Mouse (Mus musculus) left cerebral cortex, postnatal 25 days (tissue): ENCODE data around the gene Dnal1. TPM values are rescaled to one million over a fixed set of nuclear protein-coding genes. Genes with fewer than 3 reads are reported as not detected.

ENCODE experiments used
- DNase-seq, 2 experiments: peaks; one replicate each; pipeline ENCODE4 v3.0.0; 2022; ENCODE audit warnings: low spot score in 2 of 2, mixed read lengths in 1 of 2
- intact Hi-C: fragments of 180-260 bp; cut with DNase I; formaldehyde crosslinking; loops from one replicate; pipeline ENCODE4 v1.15.1; 2025
- total RNA-seq, 2 experiments: library from RNA; stranded (reverse); gene quantifications; 2 replicates each; pipeline ENCODE4 v1.2.3; 2021

Dnal1 gene
- total RNA-seq, 2 experiments from 2014 or later: 104 to 108 TPM

DNA sequence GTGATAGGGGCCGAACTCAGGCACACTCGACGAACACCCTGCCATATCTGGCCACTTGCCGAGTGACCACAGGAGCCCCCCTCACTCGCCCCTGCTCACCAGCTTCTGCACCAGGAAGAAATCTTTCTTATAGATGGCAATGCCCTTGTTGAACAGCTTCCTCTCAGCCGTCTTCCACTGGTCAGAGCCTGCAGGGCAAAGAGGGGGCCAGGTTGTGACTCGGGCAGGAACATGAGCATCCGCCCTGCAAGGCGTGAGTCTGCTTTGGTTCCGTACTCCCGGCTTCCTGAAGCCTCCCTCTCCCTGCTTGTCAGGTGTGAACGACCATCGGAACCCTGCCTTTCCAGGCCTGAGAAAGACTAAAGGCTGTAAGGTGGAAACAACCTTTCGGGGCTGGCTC, 44.0 kb downstream of the Dnal1 start:
- no peak for DNase-seq
- intact Hi-C loops: no loop called here

DNA sequence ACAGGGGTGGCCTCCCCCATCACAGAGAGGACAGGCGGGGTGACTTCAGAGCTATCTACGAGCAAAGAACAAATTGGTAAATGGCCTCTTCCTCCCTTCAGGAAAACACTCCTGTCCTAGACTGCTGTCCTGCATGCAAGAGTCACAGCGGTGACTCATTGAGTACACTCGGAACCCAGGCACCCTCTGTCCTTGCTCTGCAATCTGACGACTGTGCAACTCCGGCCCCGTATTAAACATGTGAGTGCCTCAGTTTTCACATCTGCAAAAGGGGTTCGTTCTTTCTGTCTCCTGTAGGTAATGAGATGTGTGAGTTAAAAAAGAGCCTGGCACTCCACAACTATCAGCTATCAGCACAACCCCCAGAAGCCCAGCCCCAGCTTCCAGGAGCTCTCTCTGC, 46.3 kb downstream of the Dnal1 start:
- intact Hi-C loops: loop anchor here (2.0 kb wide), 1 partner anchor 88 kb away; no protein-coding TSS in a partner anchor
- DNase-seq: no peak

DNA sequence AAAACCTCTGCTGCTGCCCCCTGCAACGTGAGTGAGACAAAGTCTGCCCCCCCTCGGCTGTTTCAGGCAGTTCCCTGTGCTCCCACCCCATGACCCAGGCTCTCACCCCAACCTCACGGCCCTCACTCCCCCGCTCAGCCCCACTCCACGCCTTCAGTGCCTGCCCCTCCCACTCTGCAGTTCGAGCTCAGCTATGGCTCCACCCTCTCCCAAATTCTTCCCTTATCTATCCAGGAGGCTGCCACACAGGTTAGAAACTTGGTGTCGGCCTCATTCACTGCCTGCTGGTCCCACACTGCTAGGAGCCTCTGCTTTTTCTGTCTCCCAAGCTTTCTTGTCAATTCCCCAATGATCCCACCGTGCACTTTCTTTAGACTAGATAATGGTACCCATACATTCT, 47.0 kb downstream of the Dnal1 start:
- intact Hi-C loops: loop anchor here (2.0 kb wide), 1 partner anchor 88 kb away; no protein-coding TSS in a partner anchor
- DNase-seq: no peak

DNA sequence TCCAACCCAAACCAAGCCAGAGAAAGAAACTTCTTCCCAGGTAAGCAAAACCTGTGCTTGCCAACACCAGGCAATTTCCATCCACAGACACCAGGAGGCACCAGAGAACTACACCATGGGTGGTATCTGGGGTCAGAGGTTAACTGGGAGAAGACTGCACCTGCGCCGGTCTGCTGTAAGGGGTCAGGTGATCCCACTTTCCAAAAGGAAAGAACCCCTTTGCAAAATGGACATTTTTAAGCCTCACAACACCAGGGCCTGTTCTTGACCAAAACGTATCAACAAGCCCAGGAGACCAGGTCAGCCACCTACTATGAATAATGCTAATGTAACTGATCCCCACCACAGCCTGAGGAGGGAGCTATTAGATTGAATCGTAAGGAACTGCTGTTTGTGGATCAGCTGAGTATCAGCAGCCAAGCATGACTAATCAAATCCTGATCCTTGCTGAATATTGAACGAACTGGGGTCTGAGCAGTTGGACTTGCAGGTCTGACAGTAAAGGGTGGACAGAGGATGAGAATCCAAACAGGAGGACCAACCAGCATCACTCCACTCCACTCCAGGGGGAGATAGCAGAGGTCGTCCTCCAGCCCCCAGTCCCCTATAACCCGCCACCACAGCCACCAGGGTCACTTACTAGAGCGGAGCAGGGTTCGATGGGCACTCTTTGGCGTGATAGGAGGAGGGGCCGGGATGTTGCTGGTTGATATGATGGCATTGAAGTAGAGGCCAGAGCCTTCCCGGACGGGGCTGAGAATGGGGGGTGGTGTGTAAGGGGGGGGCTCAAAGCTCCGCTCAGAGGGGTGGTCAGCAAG, 47.7 kb downstream of the Dnal1 start:
- DNase-seq: no peak
- intact Hi-C loops: loop anchor here (2.0 kb wide), 1 partner anchor 87 kb away; no protein-coding TSS in a partner anchor

DNA sequence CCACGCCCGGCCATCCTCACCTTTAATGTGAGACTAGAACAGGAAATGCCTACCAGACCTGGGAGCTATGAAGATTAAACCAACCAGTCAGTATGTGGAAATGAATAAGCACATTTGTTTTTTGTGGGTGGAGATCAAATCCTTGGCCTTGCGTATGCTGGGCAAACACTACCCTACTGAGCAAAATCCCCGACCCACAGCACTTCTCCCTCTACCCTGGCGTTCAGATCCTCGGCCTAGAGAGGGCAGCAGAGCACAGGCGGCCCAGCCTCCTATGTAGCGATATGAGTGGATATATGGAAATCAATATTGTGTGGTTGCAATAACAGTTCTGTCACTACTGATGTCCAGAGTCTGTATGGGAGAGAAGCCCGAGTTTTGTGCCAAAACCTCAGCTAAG, 49.0 kb downstream of the Dnal1 start:
- intact Hi-C loops: no loop called here
- DNase-seq: no peak

DNA sequence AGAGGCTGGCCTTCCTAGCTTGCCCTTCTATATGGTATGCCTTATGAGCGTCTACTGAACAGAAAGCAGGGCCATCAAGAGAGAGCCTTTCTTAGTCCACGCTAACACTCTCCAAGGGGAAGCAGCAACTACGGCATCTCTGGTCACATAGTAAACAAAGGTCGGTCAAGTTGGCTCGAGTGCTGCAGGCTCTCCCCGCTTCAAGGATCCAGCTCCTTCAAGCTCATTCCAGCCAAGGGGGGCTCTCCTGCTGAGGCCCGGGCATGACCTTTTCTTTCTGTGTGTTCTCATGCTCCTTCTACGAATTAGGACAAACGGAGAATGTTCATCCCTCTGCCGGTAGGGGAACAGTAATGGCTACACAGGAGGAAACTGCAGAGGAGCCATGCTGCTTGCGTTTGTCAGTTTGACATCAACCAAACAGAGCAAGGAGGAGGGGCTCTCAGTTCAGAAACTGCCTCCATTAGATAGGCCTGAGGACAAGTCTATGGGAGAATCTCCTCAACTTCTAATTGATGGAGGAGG, 49.5 kb downstream of the Dnal1 start:
- no peak for DNase-seq
- intact Hi-C loops: no loop called here

DNA sequence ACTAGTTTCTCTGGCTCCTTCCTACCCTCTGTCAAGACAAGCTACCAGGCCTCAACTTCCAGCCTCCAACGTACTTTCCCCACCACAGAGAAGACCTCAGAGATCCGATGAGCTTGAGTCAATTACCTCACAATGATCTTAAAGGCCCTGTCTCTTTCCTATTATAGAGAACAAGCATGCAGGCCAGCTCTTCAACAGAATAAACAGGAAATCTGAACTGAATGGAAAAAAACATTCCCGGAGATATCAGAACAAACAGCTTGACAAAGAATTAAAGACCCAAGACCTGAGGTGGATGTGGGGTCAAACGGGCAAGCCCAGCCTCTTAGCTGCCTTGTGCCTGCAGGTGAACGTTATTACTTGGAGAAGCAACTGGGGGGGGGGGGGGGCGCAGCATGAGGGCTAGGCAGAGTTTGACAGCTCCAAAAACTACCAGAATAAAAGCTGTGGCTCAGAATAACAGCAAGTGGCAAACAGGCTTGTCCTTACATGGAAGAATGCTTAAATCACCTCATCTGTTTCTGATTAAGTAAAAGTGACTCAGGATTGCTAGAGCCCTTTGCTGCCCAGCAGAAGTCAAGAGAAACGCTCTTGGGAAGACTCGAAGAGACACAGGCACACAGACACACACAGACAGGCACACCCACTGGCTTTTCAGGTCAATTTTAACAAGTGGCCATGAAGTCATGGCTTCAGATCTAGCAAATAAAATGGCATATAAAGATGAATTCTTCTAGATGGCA, 51.6 kb downstream of the Dnal1 start:
- DNase-seq: no peak
- intact Hi-C loops: no loop called here

DNA sequence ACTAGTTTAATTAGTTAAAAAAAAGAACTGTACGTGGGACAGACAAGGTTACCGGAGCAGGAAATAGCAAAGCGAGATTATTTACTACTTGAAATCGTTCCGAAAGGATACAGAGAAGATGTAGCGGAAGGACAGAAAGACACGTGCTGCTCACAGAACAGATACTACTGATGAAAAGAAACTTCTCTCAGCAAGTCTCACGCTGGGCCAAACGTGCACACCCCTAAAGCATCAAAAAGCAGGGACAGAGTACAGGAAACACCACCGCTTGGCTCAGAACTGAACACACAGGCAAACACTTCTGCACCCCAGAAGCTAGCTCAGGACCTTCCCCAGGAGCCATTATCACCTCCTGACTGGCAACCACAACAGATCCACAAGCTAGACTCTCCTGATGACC, 56.4 kb downstream of the Dnal1 start:
- DNase-seq: no peak
- intact Hi-C loops: no loop called here

DNA sequence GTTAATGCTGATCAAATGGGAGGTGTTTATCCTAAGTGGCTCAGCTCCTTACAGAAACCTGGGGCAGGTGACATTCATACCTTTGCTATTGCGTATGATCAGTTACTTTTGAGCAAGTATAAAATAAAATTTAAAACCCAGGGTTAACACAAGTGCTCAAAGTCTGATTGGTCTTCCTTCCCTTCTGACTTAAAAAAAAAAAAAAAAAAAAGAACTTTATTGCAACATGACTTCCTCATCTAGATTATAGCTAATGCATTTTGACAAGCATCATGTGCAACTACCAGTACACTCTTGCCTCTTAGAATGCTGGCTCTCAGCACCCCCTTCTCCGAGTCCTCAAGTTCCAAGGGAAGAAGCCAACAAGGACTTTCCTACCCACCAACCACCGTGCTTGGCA, 58.0 kb downstream of the Dnal1 start:
- intact Hi-C loops: no loop called here

DNA sequence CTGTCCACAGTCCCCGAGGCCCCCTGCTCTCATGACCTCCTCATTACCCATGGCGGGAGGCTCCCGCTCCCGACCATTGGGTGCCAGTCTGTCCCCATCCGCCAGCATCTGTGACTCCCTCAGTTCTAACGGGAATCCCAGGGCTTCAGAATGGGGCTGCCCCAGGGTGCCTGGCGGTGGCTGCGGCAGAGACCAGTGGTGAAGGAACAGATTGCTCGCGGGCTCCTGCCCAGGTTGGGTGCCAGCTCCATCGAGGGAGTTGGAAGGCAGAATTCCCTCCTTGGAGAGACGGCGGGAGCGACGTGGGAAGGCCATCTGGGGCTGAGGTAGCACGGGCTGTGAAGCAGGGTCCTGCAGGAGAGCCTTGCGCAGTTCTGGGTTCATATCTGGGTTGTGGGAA, 58.7 kb downstream of the Dnal1 start:
- DNase-seq: peak in 1 of 2 experiments; percentile 51
- intact Hi-C loops: no loop called here

More for the DNA sequence above, 58.0 kb downstream of the Dnal1 start:
- DNase-seq: no peak

DNA sequence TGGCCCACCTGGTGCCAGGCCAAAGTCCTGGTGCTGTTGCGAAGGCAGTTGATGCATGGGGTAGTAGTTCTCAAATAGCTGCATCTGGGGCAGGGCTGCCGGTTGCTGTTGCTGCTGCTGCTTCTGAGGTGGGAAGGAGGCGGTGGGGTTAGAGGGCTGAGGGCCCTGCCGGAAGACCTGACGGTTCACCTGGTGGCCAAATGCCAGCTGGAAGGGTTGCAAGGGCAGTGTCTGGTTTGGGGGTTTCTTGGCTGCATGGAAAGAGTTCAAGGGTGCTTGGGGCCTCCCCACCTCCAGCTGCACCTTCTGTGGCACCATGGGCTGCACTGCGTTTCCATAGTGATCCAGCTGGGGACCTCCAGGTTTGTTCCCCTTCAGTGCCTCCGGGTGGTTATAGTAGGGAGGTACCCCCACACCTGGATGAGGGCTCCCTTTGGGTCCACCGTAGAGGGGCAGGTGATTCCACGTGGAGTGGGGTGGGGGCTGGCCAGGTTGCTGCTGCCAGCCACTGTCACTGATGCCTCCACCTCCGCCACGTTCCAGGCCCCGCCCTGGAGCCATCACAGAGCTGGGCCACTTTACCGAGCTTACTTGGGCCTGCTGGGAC, 59.2 kb downstream of the Dnal1 start:
- no peak for DNase-seq
- intact Hi-C loops: no loop called here

DNA sequence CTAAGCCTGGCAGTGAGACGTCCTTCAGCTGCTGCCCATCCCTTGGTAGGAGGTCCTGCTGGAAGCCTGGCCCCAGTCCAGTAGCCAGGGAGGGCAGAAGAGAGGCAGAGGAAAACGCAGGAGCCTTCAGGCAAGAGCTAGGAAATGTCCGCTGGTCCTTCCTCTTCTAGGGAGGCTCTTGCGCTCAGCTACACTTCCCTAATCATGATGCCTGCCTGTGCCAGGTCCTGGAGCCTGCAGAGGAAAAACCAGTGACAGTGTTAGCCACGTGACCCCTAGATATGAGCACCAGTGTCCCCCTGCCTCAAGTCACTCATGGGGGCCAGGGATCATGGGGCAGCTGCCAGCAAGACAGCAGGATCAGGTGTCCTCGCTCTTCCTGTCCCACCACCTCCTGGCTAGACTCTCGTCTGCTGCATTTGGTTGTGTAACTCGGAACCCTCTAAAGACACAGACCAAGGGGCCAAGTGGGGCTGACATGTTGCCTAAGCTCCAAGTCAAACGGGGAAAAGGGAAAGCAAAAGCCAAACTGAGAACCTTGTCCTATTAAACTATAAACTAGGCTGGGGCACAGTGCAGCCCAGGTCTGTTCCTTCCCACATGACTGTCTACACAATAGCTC, 60.1 kb downstream of the Dnal1 start:
- no peak for DNase-seq
- intact Hi-C loops: no loop called here

DNA sequence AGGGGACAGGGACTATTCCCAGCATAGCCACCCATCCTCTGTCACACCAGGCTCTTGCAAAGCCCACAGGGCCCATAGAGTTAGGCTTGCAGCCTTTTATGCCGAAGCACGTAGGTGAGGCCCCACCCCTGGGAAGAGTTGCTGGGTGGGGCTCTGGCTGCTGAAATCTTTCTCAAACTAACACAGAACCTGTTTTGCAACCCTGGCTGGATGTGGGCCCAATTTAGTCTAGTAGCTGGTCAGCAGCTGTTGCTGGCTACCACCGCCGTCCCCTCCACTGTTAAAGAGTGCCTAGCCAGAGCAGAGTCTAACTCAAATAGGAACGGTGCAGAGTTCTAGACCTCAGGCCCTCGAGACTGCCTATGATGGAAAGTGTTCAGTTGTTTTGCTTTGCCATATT, 60.7 kb downstream of the Dnal1 start:
- intact Hi-C loops: loop anchor here (5.0 kb wide), 1 partner anchor 42 kb away; the partner anchor contains the start of gene Elmsan1
- DNase-seq: no peak

DNA sequence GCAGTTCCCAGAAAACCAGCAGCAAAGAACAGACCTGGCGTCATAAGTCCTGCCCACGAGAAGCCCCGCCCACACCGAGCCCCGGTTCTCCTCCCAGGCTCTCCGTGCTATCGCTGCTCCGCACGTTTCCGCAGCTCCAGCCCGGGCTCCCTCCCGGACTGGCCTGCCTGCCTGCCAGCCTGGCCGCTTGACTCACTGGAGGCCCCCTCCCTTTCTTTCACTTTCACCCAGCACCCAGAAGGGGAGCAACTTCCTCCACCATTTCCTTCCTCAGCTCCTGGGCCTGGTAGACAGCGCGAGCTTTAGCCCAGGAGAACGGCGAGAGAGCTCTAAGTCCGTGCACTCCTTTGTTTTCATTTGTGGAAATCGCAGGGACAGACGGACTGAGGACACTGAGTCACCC, 61.5 kb downstream of the Dnal1 start:
- peak; percentile 83 to 92 for DNase-seq
- intact Hi-C loops: loop anchor here (2.0 to 5.0 kb wide), 2 partner anchors 17 to 42 kb away; partner anchors contain the start of gene Elmsan1

DNA sequence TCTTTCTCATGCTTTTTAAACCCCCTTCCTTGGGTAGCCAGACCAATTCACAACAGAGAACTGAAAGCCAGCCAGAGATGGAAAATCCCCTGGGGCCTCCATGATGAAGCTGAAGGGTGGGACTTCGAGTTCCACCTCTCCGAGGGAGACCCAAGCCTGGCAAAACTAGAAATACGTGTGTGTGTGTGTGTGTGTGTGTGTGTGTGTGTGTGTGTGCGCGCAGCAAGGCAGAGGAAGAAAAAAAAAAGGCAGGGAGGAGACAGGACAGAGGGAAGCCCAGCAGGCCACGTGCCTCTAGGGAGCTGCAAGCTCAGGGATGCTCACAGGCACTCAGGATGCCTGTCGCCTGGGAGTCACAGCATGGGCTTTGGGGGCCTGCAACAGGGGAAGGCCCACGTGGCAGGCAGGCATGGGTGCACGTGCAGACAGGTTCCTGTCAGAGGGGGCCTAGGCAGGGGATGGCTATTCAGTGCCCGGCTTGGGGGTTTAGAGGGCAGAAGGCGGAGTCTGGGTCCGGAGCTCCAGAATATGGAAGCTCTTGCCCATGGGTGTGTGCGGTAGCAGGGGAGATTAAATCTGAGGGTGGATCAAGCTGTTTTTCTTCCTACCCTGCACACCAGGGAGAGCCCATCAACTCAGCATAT, 62.1 kb downstream of the Dnal1 start:
- peak; percentile 41 to 50 for DNase-seq
- intact Hi-C loops: loop anchor here (2.0 to 5.0 kb wide), 2 partner anchors 17 to 41 kb away; partner anchors contain the start of gene Elmsan1

DNA sequence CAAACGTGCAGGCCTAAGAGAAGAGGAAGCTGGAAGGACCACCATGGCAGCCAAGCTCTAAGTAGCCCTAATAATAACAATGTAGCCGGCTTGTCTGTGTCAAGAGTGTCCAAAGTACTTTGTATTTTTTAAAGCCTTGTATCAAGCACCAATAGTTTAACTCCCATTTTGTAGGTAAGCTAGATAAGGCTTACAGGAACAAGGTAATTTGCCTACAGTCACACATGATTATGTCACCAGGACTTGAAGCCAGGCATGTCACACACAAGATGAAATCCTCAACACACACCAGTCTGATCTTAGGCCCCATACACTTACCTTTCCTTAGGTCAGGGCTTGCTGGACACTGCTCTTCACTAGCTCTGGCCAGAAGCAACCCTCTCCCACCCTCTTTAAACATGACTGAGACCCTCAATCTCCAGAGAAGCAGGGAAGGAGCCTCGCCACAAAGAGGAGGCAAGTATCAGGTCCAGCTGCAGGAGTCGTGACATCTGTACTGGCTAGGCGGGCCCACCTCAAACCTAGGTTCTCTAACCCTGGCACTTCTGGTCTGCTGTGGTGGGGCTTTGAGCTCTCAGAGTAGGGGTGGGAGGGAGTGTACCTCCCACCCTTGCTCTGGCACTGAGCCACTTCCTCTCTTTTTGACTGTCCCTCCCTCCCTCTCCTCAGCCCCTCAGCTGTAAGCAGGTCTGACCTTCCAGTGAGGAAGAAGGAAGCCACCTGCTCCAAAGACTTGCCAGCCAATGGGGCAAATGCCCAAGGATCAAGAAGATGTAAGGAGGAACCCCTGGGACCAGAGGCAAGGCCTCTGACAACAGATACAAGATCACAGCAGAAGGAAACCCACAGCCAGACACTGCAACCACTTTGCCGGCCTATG, 63.0 kb downstream of the Dnal1 start:
- DNase-seq: no peak
- intact Hi-C loops: loop anchor here (2.0 to 5.0 kb wide), 2 partner anchors 16 to 40 kb away; partner anchors contain the start of gene Elmsan1

DNA sequence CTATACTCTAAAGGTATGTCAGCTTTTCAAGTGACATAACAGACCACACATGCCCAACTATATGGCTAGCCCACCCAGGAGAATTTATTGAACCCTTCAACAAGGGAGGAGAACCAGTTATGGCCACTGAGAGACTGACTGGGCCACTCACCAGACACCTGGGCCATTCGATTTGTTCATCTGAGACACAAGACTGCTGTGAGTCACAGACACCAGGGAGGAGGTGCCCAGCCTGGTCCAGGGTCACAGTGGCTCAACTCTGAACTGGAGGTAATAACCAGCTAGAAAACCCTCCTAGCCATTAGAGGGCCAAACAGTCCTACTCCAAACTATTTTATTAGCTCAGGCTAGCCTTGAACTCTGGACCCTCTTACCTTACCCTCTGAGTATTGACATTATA, 63.9 kb downstream of the Dnal1 start:
- DNase-seq: no peak
- intact Hi-C loops: loop anchor here (5.0 kb wide), 1 partner anchor 39 kb away; the partner anchor contains the start of gene Elmsan1
